Mouse (Mus musculus) olfactory bulb, adult 2 months (tissue): Measurements from ENCODE around the gene Trmt112.

Experiments used
- CTCF ChIP-seq: fragments of 200-500 bp; IDR thresholded peaks from 2 replicates; pipeline ENCODE4 v1.5.1; 2012; ENCODE audit warnings: low read depth, mild to moderate bottlenecking, low read length, moderate library complexity; ENCODE audit not compliant: insufficient read depth
- POLR2A ChIP-seq: fragments of 200-500 bp; IDR thresholded peaks from 2 replicates; pipeline ENCODE4 v1.6.1; 2012; ENCODE audit warnings: mild to moderate bottlenecking, low read depth, low read length, moderate library complexity; ENCODE audit not compliant: insufficient read depth

GRCm38 (mm10) chr19:6941372-6942248, 32.1 kb downstream of the Trmt112 start, which contains the start of gene Bad:
- TF ChIP-seq CTCF (no peak), POLR2A (peak; percentile 50)
